Mouse (Mus musculus): ENCODE data around the gene Ncapd3.

GRCm38 (mm10) chr9:27099474-27099873 lies 69.5 kb downstream of the Ncapd3 start:
- TF ChIP-seq CTCF (IDR thresholded peaks at IDR 0.05; ENCODE audit: low read depth) = no peak
- no peak for TF ChIP-seq EP300 (IDR thresholded peaks at IDR 0.05; ENCODE audit: low read depth)

All from liver, embryonic 14.5 days (tissue).